Mouse (Mus musculus): ENCODE data around the gene Gm4187. TPM values are rescaled to one million over a fixed set of nuclear protein-coding genes. Genes with fewer than 3 reads are reported as not detected.
"Not testable (repeated sequence)": the region's sequence is repeated elsewhere in the genome, so short reads cannot be mapped to it uniquely, and the experiment has no call there.

The Gm4187 gene
- total RNA-seq (2021) = not detected
- long read RNA-seq, experiment 1 = 0 reads
- long read RNA-seq, experiment 2 = 0 reads

DNA sequence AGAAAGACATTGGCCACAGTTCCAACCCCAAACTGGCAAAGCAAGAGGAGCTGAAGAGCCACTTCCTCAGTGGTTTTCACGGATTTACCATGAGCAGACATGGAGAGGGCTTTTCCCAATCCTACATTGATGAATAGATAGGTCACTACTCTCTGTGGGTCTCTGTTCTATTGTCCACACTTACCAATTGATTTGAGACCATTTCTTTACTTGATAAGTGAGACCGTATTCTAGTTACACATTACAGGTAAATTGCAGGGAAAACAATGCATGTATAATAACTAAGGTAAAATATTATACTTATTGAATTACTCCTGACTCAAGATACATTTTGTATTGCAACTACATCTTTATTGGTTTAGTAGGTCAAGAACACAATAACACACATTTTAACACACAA, at the start of gene Gm4187:
Gm4187 (minus strand) TSS at position 101 of the 400 bp plus-strand sequence.
- DNase-seq (ENCODE audit: low spot score) = not testable (repeated sequence)

DNA sequence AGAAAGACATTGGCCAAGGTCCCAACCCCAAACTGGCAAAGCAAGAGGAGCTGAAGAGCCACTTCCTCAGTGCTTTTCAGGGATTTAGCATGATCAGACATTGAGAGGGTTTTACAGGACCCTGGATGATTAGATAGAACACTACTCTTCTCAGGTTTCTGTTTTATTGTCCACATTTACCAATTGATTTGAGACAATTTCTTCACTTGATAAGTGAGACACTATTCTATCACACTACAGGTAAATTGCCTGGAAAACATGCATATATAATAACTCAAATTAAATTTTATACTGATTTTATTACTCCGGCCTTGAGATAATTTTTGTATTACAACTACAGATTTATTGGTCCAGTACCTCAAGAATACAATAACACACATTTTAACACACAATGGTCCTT, 41.4 kb upstream of the Gm4187 start, which contains the start of gene Gm8660:
Gm8660 (minus strand) TSS at position 101 of the 400 bp plus-strand sequence.
- not testable (repeated sequence) for DNase-seq (ENCODE audit: low spot score)

Other genes starting within 250 kb of the Gm4187 start
- gene Gm16451, start 211.5 kb downstream of the Gm4187 start, total RNA-seq (2021) = not detected
- gene Gm10666, start 195.0 kb downstream of the Gm4187 start, total RNA-seq (2021) = not detected
- gene Vmn1r142, start 165.7 kb downstream of the Gm4187 start, total RNA-seq (2021) = not detected
- not detected for gene Vmn1r143, start 140.3 kb downstream of the Gm4187 start, total RNA-seq (2021)
- gene Gm8653, start 128.5 kb downstream of the Gm4187 start, total RNA-seq (2021) = not detected
- gene Gm8453, start 100.2 kb downstream of the Gm4187 start, total RNA-seq (2021) = not detected
- gene Gm8660, start 41.3 kb upstream of the Gm4187 start, total RNA-seq (2021) = not detected
- not detected for gene Vmn1r148, start 83.9 kb upstream of the Gm4187 start, total RNA-seq (2021)
- not detected for gene Vmn1r149, start 108.5 kb upstream of the Gm4187 start, total RNA-seq (2021)
- gene Gm10665, start 134.4 kb upstream of the Gm4187 start, total RNA-seq (2021) = not detected
- gene Vmn1r151, start 170.0 kb upstream of the Gm4187 start, total RNA-seq (2021) = not detected
- not detected for gene Vmn1r152, start 193.2 kb upstream of the Gm4187 start, total RNA-seq (2021)
- gene Gm8677, start 205.2 kb upstream of the Gm4187 start, total RNA-seq (2021) = not detected
- gene Gm4201, start 235.6 kb upstream of the Gm4187 start, total RNA-seq (2021) = not detected